Mouse (Mus musculus) E14TG2a.4 (cell line): ENCODE results near the gene C1qtnf7.

Source experiments
- CTCF ChIP-seq: conservative IDR thresholded peaks from 2 replicates; pipeline ENCODE4 v1.5.1; 2014; ENCODE audit warnings: low read length
- POU5F1 ChIP-seq: IDR thresholded peaks from 2 replicates; pipeline ENCODE4 v1.6.1; 2014; ENCODE audit warnings: low read length, borderline replicate concordance

- TF ChIP-seq CTCF (no peak), POU5F1 (no peak)
These were observed at the start of gene C1qtnf7 for GRCm38 (mm10) chr5:43515401-43515976.
